Mouse (Mus musculus): Measurements from ENCODE around the gene Gm5799. TPM values are rescaled to one million over a fixed set of nuclear protein-coding genes. Genes with fewer than 3 reads are reported as not detected.
"Not testable (repeated sequence)": the region's sequence is repeated elsewhere in the genome, so short reads cannot be mapped to it uniquely, and the experiment has no call there.

The Gm5799 gene
- not detected in 2 replicates for polyA plus RNA-seq (2012; ENCODE audit: insufficient read depth, low replicate concordance)

DNA sequence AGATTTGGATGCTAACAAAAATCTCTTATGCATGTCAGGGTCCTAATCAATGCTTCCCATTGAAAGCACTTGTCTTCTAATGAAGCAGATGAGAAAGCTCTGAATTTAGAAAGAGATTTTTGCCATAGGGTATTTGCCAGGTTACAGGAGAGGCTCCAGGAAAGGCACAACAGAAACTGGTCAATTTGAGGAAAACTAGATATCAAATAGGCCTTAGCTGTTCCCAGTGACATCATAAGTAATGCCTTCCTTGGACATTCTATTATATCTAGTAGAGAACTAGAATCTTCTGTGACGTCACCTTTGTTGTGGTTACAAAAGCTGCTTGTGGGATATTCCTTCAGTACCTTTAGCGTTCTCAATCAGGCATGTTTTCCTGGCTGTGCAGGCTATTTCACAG, at the start of gene Gm5799:
Gene Gm5799 (plus strand): TSS at position 301 of the 400 bp plus-strand sequence.
- not testable (repeated sequence) for H3K27me3 ChIP-seq (replicated peaks); H3K4me1 ChIP-seq; H3K4me3 ChIP-seq (replicated peaks); H3K9me3 ChIP-seq; H3K36me3 ChIP-seq (replicated peaks; ENCODE audit: low read length)

DNA sequence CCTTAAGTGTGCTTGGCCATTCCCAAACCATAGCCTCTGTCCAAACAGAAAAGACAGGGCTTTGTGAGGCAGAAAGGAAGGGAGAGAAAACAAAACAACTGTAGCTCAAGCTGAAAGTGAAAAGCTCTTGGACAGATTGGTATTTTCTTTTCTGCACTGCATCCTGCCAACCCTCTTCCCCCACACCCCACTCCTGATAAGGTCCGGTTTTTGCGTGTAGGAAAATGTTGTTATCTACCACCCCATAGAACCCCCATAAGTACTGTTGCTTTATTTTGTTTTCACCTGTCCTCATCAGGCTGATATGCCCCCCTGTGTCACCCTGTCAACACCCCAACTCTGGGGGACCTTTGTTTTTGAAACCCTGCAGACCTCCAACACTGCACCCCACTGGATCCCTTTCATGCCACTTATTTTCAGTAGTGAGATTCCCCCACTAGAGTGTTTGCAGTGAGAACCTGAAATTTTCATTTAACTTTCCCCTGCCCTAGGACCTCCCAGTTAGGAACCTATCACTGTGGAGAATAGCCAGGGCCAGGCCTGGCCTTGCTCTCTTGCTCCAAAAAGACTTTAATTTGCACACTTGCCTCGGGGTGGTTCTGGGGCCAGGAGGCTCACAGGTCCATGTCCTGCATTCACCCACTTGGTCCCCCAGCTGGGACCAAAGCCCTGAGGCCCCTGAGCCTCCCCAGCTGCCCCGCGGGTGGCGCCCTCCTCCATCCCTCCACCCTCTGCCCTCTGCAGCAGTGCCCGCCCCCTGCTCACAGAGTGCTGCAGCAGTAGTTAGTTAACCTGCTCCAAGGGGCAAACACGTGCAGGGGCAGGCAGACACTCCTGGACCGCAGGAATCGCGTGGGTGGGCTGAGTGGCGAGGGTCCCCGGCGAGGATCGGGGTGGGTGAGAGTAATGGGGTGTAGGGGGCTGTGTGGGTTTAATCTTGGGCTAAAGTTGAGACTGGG, 12.0 kb upstream of the Gm5799 start:
- not testable (repeated sequence) for H3K9me3 ChIP-seq; H3K27me3 ChIP-seq (replicated peaks); H3K4me1 ChIP-seq; H3K4me3 ChIP-seq (replicated peaks); H3K36me3 ChIP-seq (replicated peaks; ENCODE audit: low read length)

DNA sequence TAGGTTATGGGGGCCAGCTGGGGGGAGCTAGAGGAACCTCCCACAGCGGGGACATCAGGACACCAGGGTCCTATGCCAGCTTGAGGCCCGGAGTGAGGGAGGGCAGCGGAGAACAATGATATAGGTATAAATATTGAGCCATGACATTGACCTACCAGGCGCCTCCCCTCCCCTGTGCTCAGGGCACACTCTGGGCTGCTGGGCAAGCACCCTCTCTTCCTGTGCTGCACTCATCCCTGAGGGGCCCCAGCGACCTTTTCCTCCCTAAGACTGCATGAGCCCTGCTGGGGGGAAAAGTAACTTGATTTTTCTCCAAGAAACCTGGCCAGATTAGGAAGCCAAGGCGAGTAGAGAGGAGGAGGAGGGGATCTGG, 11.4 kb upstream of the Gm5799 start:
- not testable (repeated sequence) for H3K4me3 ChIP-seq (replicated peaks); H3K4me1 ChIP-seq; H3K36me3 ChIP-seq (replicated peaks; ENCODE audit: low read length); H3K9me3 ChIP-seq; H3K27me3 ChIP-seq (replicated peaks)

DNA sequence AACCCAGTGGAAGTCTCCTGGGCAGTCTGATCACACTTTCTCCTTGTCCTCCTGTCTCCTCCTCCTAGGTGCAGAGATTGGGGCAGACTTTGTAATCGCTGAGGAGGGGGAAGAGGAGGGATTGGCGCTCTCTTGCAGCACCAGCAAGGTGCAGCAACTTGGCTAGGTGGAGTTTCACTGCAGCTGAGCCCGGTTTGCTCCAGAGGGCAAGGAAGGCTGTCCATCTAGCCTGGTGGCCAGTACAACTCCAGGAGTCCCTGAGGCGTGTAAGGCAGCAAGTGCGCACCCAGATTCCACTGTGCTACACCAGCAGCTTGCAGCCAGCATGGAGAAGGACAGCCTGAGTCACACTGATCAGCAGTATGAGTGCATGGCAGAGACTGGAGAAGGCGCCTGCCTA, 11.0 kb upstream of the Gm5799 start:
- H3K4me1 ChIP-seq; H3K36me3 ChIP-seq (replicated peaks; ENCODE audit: low read length); H3K27me3 ChIP-seq (replicated peaks); H3K4me3 ChIP-seq (replicated peaks); H3K9me3 ChIP-seq: not testable (repeated sequence)

DNA sequence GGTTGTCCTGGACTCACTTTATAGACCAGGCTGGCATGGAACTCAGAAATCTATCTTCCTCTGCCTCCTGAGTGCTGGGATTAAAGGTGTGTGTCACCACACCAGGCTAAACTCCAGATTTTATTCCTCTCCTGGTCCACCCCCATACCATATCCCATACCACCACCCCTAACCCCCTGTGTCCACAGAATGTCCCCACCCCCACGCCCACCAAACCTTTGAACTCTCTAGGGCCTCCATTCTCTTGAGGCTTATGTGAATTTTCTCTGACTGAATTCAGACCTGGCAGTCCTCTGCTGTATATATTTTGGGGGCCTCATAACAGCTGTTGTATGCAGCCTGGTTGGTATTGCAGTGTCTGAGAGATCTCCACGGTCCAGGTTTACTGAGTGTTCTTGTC, 5.2 kb upstream of the Gm5799 start:
- not testable (repeated sequence) for H3K9me3 ChIP-seq; H3K36me3 ChIP-seq (replicated peaks; ENCODE audit: low read length); H3K4me1 ChIP-seq; H3K4me3 ChIP-seq (replicated peaks); H3K27me3 ChIP-seq (replicated peaks)

DNA sequence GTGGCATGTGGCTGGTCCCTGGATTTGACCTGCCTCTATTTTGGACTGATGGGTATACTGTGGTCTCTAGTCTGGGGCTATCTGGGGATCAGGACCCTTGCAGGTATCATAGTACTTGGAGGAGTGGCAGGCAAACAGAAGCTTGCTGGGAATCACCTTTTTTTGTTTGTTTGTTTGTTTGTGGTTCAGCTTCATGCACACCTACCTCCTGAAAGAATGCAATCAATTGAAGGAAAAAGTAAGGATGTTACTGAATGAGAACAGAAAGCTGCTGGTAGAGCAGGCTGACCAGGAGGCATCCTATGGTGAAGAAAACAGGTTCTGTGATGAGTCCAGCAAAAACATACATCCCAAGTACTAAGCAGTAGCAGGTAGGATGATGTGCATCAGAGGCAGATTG, 2.9 kb downstream of the Gm5799 start:
- H3K9me3 ChIP-seq; H3K27me3 ChIP-seq (replicated peaks); H3K4me3 ChIP-seq (replicated peaks); H3K4me1 ChIP-seq; H3K36me3 ChIP-seq (replicated peaks; ENCODE audit: low read length): not testable (repeated sequence)

DNA sequence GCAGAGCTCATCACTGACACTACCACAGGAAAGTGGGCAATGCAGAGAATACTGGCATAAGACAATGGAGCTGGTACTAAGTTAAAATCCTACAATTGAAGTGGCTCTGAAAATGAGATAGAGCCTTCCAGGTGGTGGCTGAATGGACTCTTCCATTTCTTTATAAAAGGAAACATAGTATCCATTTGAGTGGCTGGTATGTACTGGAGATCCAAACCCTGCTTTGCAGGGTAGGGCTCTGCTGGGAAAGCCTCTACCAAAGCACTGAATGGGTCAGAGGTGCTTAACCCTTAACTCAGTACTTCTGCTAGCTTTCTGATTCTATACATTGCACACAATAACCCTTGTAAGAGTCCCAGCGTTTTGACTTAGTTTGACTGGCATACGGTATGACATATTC, 8.9 kb downstream of the Gm5799 start:
- not testable (repeated sequence) for H3K4me3 ChIP-seq (replicated peaks); H3K27me3 ChIP-seq (replicated peaks); H3K36me3 ChIP-seq (replicated peaks; ENCODE audit: low read length); H3K9me3 ChIP-seq; H3K4me1 ChIP-seq

DNA sequence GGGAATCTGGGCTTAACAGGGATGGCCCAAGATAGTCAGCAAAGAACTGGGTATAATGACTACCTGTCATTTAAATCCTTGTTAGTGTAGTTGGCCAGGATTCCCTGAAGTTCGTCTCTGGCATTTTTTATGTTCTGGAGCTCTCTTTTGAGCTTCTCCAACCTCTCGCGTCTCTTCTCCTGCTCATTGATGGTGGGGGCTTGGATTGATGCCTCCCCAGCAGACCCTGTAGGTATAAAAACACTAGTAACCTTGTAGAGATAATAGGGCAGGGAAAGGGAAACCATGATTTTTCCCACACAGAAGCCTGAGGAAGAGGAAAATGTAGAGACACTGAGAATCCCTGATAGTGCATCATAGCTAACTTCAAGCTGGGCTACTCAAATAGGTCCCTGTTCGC, 34.6 kb downstream of the Gm5799 start:
- not testable (repeated sequence) for H3K27me3 ChIP-seq (replicated peaks); H3K4me1 ChIP-seq; H3K36me3 ChIP-seq (replicated peaks; ENCODE audit: low read length); H3K4me3 ChIP-seq (replicated peaks); H3K9me3 ChIP-seq

DNA sequence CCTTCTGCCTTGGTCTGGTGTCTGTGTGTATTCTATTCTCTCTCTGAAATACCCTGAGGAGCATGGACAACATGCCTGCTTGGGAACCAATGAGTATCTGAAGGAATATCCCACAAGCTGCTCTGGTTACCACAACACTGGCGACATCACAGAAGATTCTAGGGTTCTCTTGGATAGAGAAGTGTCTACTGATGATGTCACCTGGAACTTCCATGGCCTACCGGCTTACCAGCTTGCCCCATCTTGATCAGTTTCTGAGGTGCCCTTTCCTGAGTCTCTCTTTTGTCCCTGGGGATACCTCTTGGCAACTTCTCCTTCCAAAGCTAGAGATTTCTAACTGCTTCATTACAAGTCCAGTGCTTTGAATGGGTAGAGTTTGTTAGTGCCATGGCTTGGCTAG, 35.7 kb downstream of the Gm5799 start, which contains the start of gene Gm17654:
Gene Gm17654 (minus strand): TSS at position 101 of the 400 bp plus-strand sequence.
- H3K4me3 ChIP-seq (replicated peaks); H3K36me3 ChIP-seq (replicated peaks; ENCODE audit: low read length); H3K4me1 ChIP-seq; H3K27me3 ChIP-seq (replicated peaks); H3K9me3 ChIP-seq: not testable (repeated sequence)

Other genes with a start within 250 kb of the Gm5799 start
- not detected in 2 replicates for gene Gm8127, start 249.7 kb upstream of the Gm5799 start, polyA plus RNA-seq (2012; ENCODE audit: insufficient read depth, low replicate concordance)
- not detected in 2 replicates for gene 1700001F09Rik, start 195.8 kb upstream of the Gm5799 start, polyA plus RNA-seq (2012; ENCODE audit: insufficient read depth, low replicate concordance)
- gene Gm8138, start 127.2 kb upstream of the Gm5799 start, polyA plus RNA-seq (2012; ENCODE audit: insufficient read depth, low replicate concordance): not detected in 2 replicates
- gene Gm17654, start 35.6 kb downstream of the Gm5799 start, polyA plus RNA-seq (2012; ENCODE audit: insufficient read depth, low replicate concordance): not detected in 2 replicates
- gene Gm10375, start 64.4 kb downstream of the Gm5799 start, polyA plus RNA-seq (2012; ENCODE audit: insufficient read depth, low replicate concordance): not detected in 2 replicates
- not detected in 2 replicates for gene Gm8165, start 133.6 kb downstream of the Gm5799 start, polyA plus RNA-seq (2012; ENCODE audit: insufficient read depth, low replicate concordance)
- gene Gm7324, start 154.3 kb downstream of the Gm5799 start, polyA plus RNA-seq (2012; ENCODE audit: insufficient read depth, low replicate concordance): 0.16 TPM in 1 of 2 replicates, not detected in the other
- not detected in 2 replicates for gene Gm16506, start 183.9 kb downstream of the Gm5799 start, polyA plus RNA-seq (2012; ENCODE audit: insufficient read depth, low replicate concordance)
- not detected in 2 replicates for gene Gm6526, start 204.3 kb downstream of the Gm5799 start, polyA plus RNA-seq (2012; ENCODE audit: insufficient read depth, low replicate concordance)
- not detected in 2 replicates for gene Gm8180, start 241.2 kb downstream of the Gm5799 start, polyA plus RNA-seq (2012; ENCODE audit: insufficient read depth, low replicate concordance)